Mouse (Mus musculus) lung, embryonic 15.5 days (tissue): ENCODE measurements around the gene Gm3250. TPM values are rescaled to one million over a fixed set of nuclear protein-coding genes. Genes with fewer than 3 reads are reported as not detected.
"Not testable (repeated sequence)": the region's sequence is repeated elsewhere in the genome, so short reads cannot be mapped to it uniquely, and the experiment has no call there.

Experiments used
- ATAC-seq: fragments of 200-750 bp; cut with Nextera tagmentation; 2 replicates; pipeline ENCODE4 v1.8.0; 2017; ENCODE audit warnings: moderate number of reproducible peaks, borderline replicate concordance; ENCODE audit not compliant: low FRiP score, low TSS enrichment; ENCODE audit errors: extremely low read depth
- H3K27ac ChIP-seq: fragments of 300-500 bp; sonication (generic); 2 replicates; pipeline ENCODE4 v1.5.1; 2015; ENCODE audit warnings: moderate library complexity, mild to moderate bottlenecking, inconsistent platforms
- H3K27me3 ChIP-seq: fragments of 300-500 bp; sonication (generic); 2 replicates; pipeline ENCODE4 v1.6.1; 2015; ENCODE audit warnings: inconsistent platforms
- H3K36me3 ChIP-seq: fragments of 300-500 bp; sonication (generic); 2 replicates; pipeline ENCODE4 v1.6.1; 2015; ENCODE audit warnings: inconsistent platforms
- H3K4me1 ChIP-seq: fragments of 300-500 bp; sonication (generic); 2 replicates; pipeline ENCODE4 v1.6.1; 2015; ENCODE audit warnings: inconsistent platforms
- H3K4me2 ChIP-seq: fragments of 300-500 bp; sonication (generic); 2 replicates; pipeline ENCODE4 v1.6.1; 2015; ENCODE audit warnings: inconsistent platforms, mild to moderate bottlenecking, moderate library complexity
- H3K4me3 ChIP-seq: fragments of 300-500 bp; sonication (generic); 2 replicates; pipeline ENCODE4 v1.5.1; 2015; ENCODE audit warnings: mild to moderate bottlenecking, inconsistent platforms
- H3K9ac ChIP-seq: fragments of 300-500 bp; sonication (generic); 2 replicates; pipeline ENCODE4 v1.6.1; 2015; ENCODE audit warnings: inconsistent platforms
- H3K9me3 ChIP-seq: fragments of 300-500 bp; sonication (generic); 2 replicates; pipeline ENCODE4 v1.6.1; 2016; ENCODE audit warnings: inconsistent platforms
- WGBS: fragments of 180-500 bp; shearing (Covaris S2); methylation state at CpG from one replicate; pipeline ENCODE4 v1.1.7; 2015; 5-methylcytosine and 5-hydroxymethylcytosine counted together
- polyA plus RNA-seq: library from polyadenylated mRNA; unstranded; fragments of >200 nt; fragmentation: Nextera tagmentation; extraction: Ambion mirVana; gene quantifications from 2 replicates; pipeline ENCODE4 v1.2.1, GENCODE M21; 2015

Gene Gm3250
- polyA plus RNA-seq, 1 experiment from 2014 or later, result not detected

DNA sequence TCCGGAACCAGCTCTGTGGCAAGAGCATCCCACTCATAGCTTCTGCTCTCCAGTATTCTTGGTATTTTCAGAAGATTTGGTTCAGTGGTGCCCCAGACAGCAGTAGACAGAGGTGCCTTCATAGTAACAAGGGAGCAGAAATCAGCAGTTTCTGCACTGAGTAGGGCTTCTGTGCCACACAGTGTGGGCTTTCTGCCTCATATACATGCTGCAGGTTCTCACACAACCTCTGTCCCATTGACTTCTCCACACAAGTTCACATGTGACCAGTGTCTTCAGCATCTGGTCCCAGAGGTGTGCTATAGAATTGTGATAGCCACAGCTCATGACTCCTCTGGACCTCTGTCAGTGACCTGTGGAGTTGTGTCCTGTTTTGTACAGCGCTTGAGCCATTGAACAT is 6.3 kb upstream of the Gm3250 start:
- no peak overlapping the region for H3K4me2 ChIP-seq
- no peaks in the 10 kb centered on the region for H3K4me1 ChIP-seq
- no peaks in the 10 kb centered on the region for H3K27me3 ChIP-seq
- H3K27ac ChIP-seq, result no peak overlapping the region
- no peak overlapping the region for H3K9ac ChIP-seq
- no peaks in the 10 kb centered on the region for H3K36me3 ChIP-seq
- no peak for ATAC-seq
- 79% methylated on average over 2 of the region's 2 CpGs for WGBS
- no peaks in the 10 kb centered on the region for H3K9me3 ChIP-seq
- H3K4me3 ChIP-seq, result no peak overlapping the region

DNA sequence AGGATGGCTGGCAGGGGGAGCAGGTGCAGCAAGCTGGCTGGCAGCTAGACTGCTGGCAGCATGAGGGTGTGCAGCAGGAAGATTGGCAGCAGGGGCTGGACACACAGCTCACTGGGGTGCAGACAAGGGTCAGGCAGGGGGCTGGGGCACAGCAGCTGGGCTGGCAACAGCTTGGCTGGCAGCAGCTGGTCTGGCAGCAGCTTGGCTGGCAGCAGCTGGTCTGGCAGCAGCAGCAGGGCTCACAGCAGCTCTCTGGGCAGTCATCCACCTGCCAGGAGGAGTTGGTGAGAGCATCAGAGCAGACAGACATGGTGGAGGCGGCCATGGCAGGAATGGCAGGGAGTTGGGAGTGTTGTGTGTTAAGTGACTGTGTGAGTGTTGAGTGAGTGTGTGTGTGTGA is 5.5 kb upstream of the Gm3250 start, which contains the start of gene Gm7137:
TSS of gene Gm7137 (minus strand) at position 325 of the 400 bp plus-strand sequence.
- H3K4me2 ChIP-seq, H3K27me3 ChIP-seq, H3K9ac ChIP-seq, H3K36me3 ChIP-seq, H3K4me1 ChIP-seq, H3K27ac ChIP-seq, H3K9me3 ChIP-seq, H3K4me3 ChIP-seq, ATAC-seq: not testable (repeated sequence)
- 44% methylated on average over 1 of the region's 1 CpGs for whole genome bisulfite sequencing

DNA sequence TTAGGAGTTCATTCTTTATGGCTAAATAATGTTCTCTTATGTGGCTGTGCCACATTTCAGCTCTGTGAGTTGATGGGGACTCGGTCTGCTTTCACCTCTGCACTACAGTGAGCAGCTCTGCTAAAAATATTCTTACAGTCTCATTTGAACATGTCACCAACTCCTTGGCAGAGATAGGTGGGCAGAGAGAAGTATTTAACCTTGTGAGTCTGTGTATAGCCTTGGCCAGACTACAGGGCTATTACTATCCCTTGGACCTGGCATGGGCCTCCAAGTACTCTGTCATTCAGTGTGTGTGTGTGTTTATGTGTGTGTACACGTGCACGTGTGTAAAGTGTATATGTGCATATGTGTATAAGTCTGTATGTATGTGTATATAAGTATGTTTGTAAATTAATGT is 1.1 kb upstream of the Gm3250 start:
- 83% methylated on average over 3 of the region's 3 CpGs for WGBS
- H3K9me3 ChIP-seq, ATAC-seq, H3K36me3 ChIP-seq, H3K27ac ChIP-seq, H3K4me1 ChIP-seq, H3K9ac ChIP-seq, H3K4me2 ChIP-seq, H3K27me3 ChIP-seq, H3K4me3 ChIP-seq: not testable (repeated sequence)

DNA sequence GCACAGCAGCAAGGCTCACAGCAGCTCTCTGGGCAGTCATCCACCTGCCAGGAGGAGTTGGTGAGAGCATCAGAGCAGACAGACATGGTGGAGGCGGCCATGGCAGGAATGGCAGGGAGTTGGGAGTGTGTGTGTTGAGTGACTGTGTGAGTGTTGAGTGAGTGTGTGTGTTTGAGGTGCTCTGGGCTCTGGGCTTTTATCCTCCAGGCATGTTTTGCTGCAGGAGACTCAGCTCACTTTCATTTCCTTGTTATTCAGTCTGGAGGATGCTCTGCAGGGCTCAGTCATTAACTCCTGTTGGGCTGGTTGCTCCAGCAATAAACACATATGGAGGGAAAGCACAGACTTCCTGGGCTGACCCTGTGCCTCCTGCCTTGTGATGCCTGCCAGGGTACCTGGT is 5.5 kb downstream of the Gm3250 start, which contains the start of gene Gm7138:
TSS of gene Gm7138 (minus strand) at position 101 of the 400 bp plus-strand sequence.
- not testable (repeated sequence) for H3K36me3 ChIP-seq, H3K9ac ChIP-seq, H3K4me3 ChIP-seq, ATAC-seq, H3K27me3 ChIP-seq, H3K27ac ChIP-seq, H3K4me2 ChIP-seq, H3K9me3 ChIP-seq, H3K4me1 ChIP-seq
- WGBS, result 59% methylated on average over 1 of the region's 1 CpGs

DNA sequence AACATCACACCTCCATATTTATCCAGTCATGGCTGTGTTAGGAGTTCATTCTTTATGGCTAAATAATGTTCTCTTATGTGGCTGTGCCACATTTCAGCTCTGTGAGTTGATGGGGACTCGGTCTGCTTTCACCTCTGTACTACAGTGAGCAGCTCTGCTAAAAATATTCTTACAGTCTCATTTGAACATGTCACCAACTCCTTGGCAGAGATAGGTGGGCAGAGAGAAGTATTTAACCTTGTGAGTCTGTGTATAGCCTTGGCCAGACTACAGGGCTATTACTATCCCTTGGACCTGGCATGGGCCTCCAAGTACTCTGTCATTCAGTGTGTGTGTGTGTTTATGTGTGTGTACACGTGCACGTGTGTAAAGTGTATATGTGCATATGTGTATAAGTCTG is 10.2 kb downstream of the Gm3250 start:
- H3K4me2 ChIP-seq, H3K4me3 ChIP-seq, H3K27ac ChIP-seq, H3K4me1 ChIP-seq, H3K36me3 ChIP-seq, H3K9me3 ChIP-seq, H3K27me3 ChIP-seq, ATAC-seq, H3K9ac ChIP-seq: not testable (repeated sequence)
- WGBS, result 74% methylated on average over 3 of the region's 3 CpGs

DNA sequence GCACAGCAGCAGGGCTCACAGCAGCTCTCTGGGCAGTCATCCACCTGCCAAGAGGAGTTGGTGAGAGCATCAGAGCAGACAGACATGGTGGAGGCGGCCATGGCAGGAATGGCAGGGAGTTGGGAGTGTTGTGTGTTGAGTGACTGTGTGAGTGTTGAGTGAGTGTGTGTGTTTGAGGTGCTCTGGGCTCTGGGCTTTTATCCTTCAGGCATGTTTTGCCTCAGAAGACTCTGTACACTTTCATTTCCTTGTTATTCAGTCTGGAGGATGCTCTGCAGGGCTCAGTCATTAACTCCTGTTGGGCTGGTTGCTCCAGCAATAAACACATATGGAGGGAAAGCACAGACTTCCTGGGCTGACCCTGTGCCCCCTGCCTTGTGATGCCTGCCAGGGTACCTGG is 11.1 kb downstream of the Gm3250 start, which contains the start of gene Gm3238:
TSS of gene Gm3238 (minus strand) at position 101 of the 400 bp plus-strand sequence.
- H3K36me3 ChIP-seq, ATAC-seq, H3K9me3 ChIP-seq, H3K27ac ChIP-seq, H3K4me3 ChIP-seq, H3K4me1 ChIP-seq, H3K4me2 ChIP-seq, H3K27me3 ChIP-seq, H3K9ac ChIP-seq: not testable (repeated sequence)
- WGBS, result no CpG with 5 or more reads among the region's 1 CpGs

DNA sequence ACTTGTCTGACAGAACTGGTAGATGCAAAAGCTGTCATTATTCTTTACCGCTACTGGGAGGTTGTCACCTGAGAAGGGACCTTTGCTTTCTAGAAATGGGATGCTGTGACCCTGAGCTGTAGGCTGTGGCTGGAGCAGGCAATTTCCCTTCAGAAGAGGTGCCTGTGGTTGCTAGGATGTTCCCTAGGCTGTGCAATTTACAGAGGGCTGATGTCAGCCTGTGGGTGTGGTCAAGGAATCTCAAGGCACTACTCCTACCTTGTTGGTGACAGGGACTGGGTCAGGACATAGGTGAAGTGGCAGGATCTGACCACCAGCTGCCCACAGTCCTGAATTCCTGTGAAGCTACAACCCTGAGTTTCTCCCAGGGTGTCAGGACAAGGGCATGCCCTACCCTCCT is 12.6 kb downstream of the Gm3250 start:
- H3K27me3 ChIP-seq, result no peaks in the 10 kb centered on the region
- ATAC-seq, result no peak

DNA sequence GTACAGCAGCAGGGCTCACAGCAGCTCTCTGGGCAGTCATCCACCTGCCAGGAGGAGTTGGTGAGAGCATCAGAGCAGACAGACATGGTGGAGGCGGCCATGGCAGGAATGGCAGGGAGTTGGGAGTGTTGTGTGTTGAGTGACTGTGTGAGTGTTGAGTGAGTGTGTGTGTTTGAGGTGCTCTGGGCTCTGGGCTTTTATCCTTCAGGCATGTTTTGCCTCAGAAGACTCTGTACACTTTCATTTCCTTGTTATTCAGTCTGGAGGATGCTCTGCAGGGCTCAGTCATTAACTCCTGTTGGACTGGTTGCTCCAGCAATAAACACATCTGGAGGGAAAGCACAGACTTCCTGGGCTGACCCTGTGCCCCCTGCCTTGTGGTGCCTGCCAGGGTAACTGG is 22.8 kb downstream of the Gm3250 start, which contains the start of gene Gm3233:
TSS of gene Gm3233 (minus strand) at position 101 of the 400 bp plus-strand sequence.
- not testable (repeated sequence) for H3K27ac ChIP-seq, H3K9ac ChIP-seq, H3K4me1 ChIP-seq, H3K27me3 ChIP-seq, H3K36me3 ChIP-seq, H3K9me3 ChIP-seq, H3K4me3 ChIP-seq, H3K4me2 ChIP-seq, ATAC-seq
- 50% methylated on average over 1 of the region's 1 CpGs for WGBS

More for the DNA sequence above, 12.6 kb downstream of the Gm3250 start:
- H3K9ac ChIP-seq, result no peak overlapping the region
- no peak overlapping the region for H3K4me2 ChIP-seq
- no peak overlapping the region for H3K4me3 ChIP-seq
- H3K27ac ChIP-seq, result no peak overlapping the region
- no peaks in the 10 kb centered on the region for H3K4me1 ChIP-seq
- no peaks in the 10 kb centered on the region for H3K36me3 ChIP-seq
- H3K9me3 ChIP-seq, result no peaks in the 10 kb centered on the region
- WGBS, result 72% methylated on average over 1 of the region's 1 CpGs

DNA sequence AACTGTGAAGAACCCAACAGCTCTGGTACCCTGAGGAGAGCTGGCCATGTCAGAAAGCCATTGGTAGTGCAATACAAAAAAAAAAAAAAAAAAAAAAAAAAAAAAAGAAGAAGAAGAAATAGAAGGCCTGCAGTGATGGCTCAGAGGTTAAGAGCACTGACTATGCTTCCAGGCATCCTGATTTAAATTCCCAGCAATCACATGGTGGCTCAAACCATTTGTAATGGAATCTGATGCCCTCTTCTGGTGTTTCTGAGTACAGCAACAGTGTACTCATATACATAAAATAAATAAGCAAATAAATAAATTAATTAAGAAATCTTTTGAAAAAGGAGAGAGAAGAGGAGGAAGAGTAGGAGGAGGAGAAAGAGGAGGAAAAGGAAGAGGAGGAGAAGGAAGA is 28.9 kb downstream of the Gm3250 start:
- H3K9me3 ChIP-seq, result no peaks in the 10 kb centered on the region
- no peaks in the 10 kb centered on the region for H3K4me1 ChIP-seq
- no peak overlapping the region for H3K4me2 ChIP-seq
- H3K27me3 ChIP-seq, result no peaks in the 10 kb centered on the region
- no peak overlapping the region for H3K9ac ChIP-seq
- no peaks in the 10 kb centered on the region for H3K36me3 ChIP-seq
- no peak overlapping the region for H3K27ac ChIP-seq
- H3K4me3 ChIP-seq, result no peak overlapping the region
- ATAC-seq, result no peak

DNA sequence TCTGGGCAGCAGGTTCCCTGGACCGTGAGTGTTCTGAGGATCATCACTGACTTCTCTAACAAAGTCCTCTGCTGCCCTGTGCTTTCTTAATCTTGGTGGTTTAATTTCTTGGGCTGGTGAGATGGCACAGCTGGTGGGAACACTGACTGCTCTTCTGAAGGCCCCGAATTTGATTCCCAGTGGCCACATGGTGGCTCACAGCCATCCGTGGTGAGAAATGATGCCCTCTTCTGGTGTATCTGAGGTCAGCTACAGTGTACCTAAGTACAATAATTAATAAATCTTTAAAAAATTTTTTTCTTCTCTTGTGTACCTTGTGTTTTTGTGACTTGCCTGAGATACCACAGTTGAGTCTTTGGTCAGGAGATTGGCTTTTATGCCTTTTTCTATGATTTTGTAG is 30.0 kb downstream of the Gm3250 start:
- ATAC-seq, H3K4me2 ChIP-seq, H3K4me1 ChIP-seq, H3K27me3 ChIP-seq, H3K9me3 ChIP-seq, H3K4me3 ChIP-seq, H3K9ac ChIP-seq, H3K36me3 ChIP-seq, H3K27ac ChIP-seq: not testable (repeated sequence)
- WGBS, result 46% methylated on average over 3 of the region's 3 CpGs

DNA sequence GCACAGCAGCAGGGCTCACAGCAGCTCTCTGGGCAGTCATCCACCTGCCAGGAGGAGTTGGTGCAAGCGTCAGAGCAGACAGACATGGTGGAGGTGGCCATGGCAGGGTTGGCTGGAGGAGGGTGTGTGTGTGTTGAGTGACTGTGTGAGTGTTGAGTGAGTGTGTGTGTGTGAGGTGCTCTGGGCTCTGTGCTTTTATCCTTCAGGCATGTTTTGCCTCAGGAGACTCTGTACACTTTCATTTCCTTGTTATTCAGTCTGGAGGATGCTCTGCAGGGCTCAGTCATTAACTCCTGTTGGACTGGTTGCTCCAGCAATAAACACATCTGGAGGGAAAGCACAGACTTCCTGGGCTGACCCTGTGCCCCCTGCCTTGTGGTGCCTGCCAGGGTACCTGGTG is 31.1 kb downstream of the Gm3250 start, which contains the start of gene Gm9736:
TSS of gene Gm9736 (minus strand) at position 101 of the 400 bp plus-strand sequence.
- H3K4me1 ChIP-seq, H3K9me3 ChIP-seq, H3K9ac ChIP-seq, H3K27ac ChIP-seq, ATAC-seq, H3K4me3 ChIP-seq, H3K4me2 ChIP-seq, H3K36me3 ChIP-seq, H3K27me3 ChIP-seq: not testable (repeated sequence)
- 50% methylated on average over 1 of the region's 1 CpGs for WGBS

DNA sequence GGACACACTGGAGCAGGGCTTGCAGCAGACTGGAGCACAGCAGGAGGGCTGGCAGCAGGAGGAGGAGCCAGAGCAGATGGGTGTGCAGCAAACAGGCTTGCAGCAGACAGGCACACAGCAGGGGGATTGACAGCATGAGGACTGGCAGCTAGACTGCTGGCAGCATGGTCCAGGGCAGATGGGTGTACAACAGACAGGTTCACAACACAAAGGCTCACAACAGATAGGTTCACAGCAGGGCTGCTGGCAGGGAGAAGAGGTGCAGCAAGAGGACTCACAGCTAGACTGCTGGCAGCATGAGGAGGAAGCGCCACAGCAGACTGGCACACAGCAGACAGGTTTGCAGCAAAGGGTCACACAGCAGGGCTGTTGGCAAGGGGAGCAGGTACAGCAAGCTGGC is 31.7 kb downstream of the Gm3250 start:
- H3K9me3 ChIP-seq, H3K27me3 ChIP-seq, H3K27ac ChIP-seq, H3K9ac ChIP-seq, H3K4me2 ChIP-seq, H3K4me1 ChIP-seq, ATAC-seq, H3K36me3 ChIP-seq, H3K4me3 ChIP-seq: not testable (repeated sequence)
- 70% methylated on average over 1 of the region's 1 CpGs for WGBS
